Mouse (Mus musculus): ENCODE measurements around the gene Cacnb2.

- TF ChIP-seq CTCF (IDR thresholded peaks at IDR 0.05; ENCODE audit: low read depth, low read length): no peak
- no peak for TF ChIP-seq TAL1 (conservative IDR thresholded peaks at IDR 0.05; ENCODE audit: low read depth, low read length)
- no peak for TF ChIP-seq GATA2 (IDR thresholded peaks at IDR 0.05; ENCODE audit: borderline replicate concordance, low read depth, low read length)
- no peak for TF ChIP-seq GATA1 (IDR thresholded peaks at IDR 0.05; ENCODE audit: borderline replicate concordance, low read length)
- no peak for TF ChIP-seq POLR2AphosphoS5 (IDR thresholded peaks at IDR 0.05; ENCODE audit: insufficient replicate concordance, low read depth, low read length)
Observed at GRCm38 (mm10) chr2:14831308-14831707, 228.4 kb downstream of the Cacnb2 start.
